Mouse (Mus musculus): Measurements from ENCODE around the gene Mettl21c.
A peak's percentile ranks its signal among the peaks of the same experiment; 100 is the strongest.
"Not testable (repeated sequence)": the region's sequence is repeated elsewhere in the genome, so short reads cannot be mapped to it uniquely, and the experiment has no call there.

Gene Mettl21c

GRCm38 (mm10) chr1:44019934-44020333 lies at the start of gene Mettl21c:
Gene Mettl21c, minus strand, starts transcription at chr1:44020034.
- DNase-seq, result no peak

DNA sequence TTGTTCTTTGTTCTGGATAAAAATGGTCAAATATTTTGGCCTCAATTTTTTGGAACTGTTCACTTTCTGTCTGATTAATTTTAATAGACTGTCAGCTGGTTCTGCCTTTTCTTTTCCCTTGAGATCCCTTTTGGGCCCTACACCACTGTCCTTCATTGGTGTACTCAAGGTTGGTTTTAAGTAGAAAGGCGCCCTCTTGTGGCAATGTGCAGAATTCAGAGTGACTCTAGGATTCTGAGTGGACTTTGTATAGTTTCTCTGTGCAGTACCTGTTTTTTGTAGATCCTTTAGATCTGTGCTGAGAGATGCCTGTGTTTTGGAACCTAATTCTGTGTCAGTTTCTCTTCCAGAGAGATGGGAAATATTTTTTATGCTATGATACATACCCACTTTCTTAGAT lies 44.8 kb upstream of the Mettl21c start:
- peak; percentile 67 to 72 for DNase-seq

DNA sequence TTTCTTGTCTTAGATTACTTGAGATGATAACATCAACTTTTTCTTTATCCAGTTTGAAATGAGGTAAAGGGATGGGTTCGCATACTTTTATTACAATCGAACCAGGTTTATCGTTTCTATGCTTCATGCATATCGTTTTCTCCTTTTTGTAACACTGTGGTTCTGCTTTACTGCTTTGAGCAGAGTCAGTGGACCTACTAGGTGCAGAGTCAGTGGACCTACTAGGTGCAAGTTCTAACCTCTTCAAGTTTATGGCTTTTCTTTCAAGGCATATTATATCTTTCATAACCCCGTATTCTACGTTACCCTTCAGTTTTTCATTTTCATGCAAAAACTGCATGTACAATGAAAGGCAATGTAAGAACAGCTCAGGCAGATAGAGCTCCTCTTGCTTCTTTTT lies 43.6 kb upstream of the Mettl21c start:
- no peak for DNase-seq

GRCm38 (mm10) chr1:44061836-44062235 lies 42.0 kb upstream of the Mettl21c start, which contains the start of gene Gm8251:
Gene Gm8251, minus strand, starts transcription at chr1:44061936.
- DNase-seq, result no peak

DNA sequence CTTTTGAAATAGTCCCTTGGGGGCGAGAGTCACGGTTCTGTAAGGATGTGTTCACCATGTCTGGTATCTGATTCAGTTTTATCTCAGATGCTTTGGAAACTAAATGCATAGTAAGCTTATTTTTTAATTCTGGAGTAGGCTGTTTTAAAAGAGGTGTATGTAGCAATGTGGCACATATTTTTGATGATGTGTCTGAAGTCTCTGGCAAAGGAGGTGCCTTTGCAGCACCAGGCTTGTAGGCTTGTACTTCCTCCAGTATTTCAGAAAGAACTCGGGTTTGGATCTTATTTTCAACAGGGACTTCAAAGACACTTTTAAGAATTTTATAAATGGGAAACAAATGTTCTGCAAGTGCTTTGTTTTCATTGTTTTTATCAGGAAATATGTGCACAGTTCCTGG lies 38.0 kb upstream of the Mettl21c start:
- DNase-seq, result no peak

GRCm38 (mm10) chr1:44046556-44046955 lies 26.7 kb upstream of the Mettl21c start:
- peak in 1 of 2 experiments; percentile 6 for DNase-seq

DNA sequence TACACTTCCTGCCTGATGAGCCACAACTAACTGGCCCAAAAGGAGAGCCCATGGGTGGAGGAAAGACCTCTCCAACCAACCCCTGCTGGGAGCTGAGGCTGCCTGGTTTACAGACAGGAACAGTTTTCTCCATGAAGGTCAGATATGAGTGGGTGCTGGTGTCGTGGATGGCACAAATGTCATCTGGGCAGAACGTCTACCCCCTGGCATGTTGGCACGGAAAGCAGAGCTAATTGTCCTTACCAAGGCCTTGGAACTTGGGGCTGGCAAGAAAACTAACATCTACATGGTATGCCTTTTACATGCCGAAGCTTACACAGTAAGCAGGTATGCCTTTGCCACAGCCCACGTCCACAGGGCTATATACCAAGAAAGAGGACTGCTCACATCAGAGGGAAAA lies 25.9 kb upstream of the Mettl21c start:
- not testable (repeated sequence) for DNase-seq

DNA sequence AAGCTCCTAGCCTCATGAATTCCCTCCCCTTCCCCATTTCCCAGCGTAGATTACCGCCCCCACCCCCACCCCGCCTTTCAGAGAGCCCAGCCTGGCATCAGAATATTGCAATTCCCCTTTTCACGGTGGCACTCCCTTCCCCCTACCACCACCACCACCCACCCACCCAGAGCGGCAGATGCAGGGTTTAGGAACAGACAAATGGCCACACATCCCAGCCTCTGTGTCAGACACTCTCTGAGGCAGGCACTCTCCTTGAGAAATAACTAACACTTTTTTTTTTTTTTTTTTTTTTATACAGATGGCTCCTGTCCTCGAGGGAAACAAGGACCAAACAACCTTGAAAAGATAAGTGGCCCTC lies 22.7 kb upstream of the Mettl21c start:
- no peak for DNase-seq

DNA sequence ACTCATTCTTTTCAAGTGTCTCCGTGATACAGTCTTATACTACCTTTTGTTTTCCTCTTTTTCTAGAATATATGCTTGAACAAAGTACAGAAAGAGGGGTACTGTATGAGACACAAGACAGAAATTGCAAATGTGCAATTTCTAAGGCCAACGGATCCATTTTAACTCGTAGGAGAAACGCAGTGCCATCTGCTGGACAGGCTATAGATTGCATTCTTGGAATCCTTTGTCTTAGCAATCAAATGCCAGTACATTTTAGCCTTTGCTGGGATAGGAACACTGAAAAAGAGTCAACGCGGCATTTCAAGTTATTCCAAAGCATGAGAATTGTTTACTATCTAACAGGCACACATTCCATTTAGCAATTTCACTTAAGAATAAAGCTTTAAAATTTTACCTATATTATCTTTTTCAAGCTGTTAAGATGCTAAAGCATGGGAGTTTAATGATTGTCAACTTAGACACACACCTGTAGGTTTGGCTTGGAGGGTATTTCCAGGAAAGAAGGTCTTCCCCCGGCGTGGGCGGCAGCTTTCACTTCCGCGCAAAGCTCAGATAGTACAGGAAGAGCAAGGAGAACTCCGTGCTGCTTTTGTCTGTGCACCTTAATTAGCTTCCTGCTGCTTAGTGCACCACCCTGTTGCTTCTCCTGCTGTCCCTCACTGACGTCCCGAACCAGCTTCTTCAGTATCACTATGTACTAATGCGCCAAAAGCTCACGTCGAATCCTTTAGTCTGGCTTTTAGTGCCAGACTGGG lies 22.1 kb upstream of the Mettl21c start:
- DNase-seq, result peak; percentile 74

DNA sequence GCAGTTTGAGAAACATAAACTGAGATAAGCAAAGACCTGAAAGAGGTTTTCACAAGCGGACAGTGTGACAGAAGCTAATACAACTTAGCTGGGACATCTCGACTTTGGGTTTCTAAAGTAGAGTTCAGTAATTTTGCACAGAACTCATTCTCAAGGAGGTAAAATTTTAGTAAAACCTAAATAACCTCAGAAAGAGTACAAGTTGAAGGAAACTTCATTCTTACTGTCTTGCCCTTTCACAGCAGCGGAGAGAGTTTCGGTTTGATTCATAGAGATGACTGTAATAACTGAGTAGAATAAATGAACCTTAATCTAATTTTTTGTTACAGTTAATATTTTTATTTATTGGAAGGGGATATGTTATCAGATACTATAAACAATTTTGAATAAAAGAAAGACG lies 13.1 kb upstream of the Mettl21c start:
- DNase-seq, result no peak

DNA sequence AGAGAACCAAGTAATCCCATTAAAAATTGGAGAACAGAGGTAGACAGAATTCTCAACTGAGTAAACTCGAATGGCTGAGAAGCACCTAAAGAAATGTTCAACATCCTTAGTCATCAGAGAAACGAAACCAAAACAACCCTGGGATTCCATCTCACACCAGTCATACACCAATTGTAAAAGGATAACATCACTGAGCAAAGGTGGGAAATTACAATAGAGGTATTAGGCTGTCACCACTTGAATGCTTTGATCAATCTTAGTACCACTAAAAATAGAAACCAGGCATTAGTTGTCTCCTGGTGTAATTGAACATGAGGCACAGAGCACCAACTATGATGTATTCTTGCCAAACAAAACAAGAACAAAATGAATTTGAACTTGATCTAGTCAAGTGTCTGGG lies 12.4 kb upstream of the Mettl21c start:
- no peak for DNase-seq

GRCm38 (mm10) chr1:44027651-44028050 lies 7.8 kb upstream of the Mettl21c start:
- no peak for DNase-seq

DNA sequence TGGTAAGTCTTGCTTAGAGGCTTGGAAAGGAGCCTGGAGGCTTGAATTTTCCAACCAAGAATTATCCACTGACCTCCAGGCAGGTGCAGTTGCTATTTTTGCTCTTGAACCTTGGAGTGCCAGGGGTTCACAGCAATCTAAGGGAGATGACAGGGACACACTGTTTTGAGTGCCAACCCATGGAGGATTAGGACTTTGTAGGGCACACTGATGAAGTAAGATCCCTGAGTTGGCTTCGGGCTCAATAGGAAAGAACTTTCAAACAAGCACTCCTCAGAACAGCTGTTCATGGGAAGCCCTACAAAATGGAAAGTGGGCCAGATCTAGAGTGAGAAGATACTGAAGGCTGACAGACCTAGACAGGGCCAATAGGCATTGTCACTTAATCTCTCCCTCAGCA lies 2.8 kb upstream of the Mettl21c start:
- DNase-seq, result no peak

GRCm38 (mm10) chr1:44015556-44015955 lies 4.3 kb downstream of the Mettl21c start:
- no peak for DNase-seq

- no peak for DNase-seq
Observed at GRCm38 (mm10) chr1:44004513-44004912, 15.3 kb downstream of the Mettl21c start.

DNA sequence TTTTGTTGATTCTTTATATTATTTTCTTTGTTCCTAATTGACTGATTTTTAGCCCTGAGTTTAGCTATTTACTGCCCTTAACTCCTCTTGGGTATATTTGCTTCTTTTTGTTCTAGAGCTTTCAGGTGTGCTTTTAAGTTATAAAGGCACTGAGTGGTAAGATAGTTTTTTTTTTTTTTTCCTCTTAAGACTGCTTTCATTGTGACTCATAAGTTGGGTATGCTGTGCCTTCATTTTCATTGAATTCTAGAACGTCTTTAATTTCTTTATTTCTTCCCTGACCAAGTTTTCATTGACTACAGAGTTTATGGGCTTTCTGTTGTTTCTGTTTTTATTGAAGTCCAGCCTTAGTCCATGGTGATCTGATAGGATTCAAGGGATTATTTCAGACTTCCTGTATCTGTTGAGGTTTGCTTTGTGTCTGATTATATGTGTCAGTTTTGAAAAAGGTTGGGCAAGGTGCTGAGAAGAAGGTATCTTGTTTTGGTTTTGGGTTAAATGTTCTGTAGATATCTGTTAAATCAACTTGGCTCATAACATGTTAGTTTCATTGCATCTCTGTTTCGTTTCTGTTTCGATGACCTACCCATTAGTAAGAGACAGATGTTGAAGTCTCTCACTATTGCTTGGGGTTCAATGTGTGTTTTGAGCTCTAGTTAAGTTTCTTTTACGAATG lies 22.8 kb downstream of the Mettl21c start:
- no peak for DNase-seq

- no peak for DNase-seq
Observed at GRCm38 (mm10) chr1:43971089-43971488, 48.7 kb downstream of the Mettl21c start.

DNA sequence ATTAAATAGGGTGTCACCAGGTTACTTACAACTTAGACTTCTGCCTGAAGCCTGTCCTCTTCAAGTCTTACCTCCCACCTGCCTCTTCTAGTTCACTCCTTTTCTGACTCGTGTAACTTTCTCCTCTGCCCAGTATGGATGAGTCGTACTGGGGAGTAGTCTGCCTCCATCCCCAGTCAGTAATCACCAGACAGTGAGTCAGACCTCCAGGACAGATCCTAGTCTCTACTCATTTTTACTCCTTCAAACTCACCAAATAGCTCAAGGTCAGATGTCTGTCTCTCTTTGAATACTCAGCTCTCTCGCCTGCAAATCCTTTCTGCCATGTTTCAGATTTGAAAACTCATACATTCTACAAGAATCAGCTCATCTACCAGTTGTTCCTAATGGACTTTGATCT lies 50.5 kb downstream of the Mettl21c start:
- no peak for DNase-seq

DNA sequence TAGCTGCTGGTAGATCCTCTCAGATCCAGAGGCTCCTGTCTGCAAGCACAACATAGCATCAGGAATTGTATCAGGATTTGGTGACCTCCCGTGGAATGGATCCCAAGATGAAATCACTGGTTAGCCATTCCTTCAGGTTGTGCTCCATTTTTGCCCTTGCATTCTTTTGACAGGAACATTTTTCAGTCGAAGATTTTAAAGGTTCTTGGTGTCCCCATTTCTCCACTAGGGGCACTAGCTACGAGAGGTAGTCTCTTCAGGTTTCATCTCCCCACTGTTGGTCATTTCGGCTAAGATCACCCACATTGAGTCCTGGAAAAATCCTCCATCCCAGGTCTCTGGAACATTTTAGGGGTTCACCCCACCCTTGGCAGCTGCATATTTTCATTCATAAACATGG lies 53.1 kb downstream of the Mettl21c start:
- no peak for DNase-seq

DNA sequence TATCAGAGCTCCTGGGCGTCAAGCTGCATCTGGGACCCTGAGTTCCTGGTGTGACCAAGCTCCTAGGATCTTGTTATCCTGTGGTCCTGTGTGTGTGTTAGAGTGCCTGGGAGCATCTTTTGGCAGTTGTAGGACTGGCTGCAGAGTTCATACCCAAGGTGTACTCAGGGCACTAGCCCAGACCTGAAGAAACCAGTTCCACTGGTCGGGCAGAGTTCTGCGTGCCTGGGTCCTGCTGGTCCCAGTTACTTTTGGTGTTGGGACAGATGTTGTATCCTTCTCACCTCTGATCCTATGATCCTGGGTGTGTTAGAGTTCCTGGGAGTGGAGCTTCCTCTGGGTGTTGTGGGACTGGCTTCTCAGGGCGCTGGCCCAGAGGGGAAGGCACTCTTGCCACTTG lies 55.5 kb downstream of the Mettl21c start:
- DNase-seq, result no peak
